Mouse (Mus musculus) stomach, adult 2 months (tissue): ENCODE results near the gene Pigu. TPM values are rescaled to one million over a fixed set of nuclear protein-coding genes. Genes with fewer than 3 reads are reported as not detected.

Source experiments
- polyA plus RNA-seq: library from polyadenylated mRNA; depleted of rRNA; stranded (reverse); fragments of >200 nt; gene quantifications from 2 replicates; pipeline ENCODE4 v1.2.3, GENCODE M21; 2012; rRNA removed

Gene Pigu
- 14.6 and 16.0 TPM in 2 replicates for polyA plus RNA-seq

DNA sequence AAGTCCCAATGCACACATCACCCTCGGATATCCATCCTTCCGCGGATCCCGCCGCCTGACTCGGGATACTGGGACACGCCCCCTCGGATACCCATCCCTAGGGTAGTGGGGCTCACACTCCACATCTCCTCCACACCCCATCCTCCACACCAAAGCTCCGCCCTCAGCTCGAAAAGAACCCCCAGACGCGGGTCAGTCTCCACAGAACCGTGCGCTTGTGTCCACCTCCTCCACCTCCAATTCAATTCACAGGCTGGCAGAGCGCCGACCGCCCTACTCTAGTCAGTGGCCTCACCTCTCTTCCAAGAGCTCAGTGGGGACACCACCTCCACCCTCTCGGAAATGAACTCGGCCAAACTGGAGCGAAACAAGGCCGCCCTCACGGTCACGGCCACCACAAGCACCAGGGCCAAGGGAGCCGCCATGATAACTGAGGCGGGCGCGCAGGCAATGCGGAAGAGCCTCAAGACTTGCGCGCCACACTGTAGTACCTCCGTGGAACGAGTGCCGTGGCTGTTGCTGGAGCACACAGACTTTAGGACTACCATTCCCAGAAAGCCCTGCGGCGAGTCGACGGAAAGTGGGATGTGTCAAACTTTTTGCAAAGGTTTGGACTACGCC is at the start of gene Pigu:
TSS of gene Pigu (minus strand) at position 460 of the 621 bp plus-strand sequence.

DNA sequence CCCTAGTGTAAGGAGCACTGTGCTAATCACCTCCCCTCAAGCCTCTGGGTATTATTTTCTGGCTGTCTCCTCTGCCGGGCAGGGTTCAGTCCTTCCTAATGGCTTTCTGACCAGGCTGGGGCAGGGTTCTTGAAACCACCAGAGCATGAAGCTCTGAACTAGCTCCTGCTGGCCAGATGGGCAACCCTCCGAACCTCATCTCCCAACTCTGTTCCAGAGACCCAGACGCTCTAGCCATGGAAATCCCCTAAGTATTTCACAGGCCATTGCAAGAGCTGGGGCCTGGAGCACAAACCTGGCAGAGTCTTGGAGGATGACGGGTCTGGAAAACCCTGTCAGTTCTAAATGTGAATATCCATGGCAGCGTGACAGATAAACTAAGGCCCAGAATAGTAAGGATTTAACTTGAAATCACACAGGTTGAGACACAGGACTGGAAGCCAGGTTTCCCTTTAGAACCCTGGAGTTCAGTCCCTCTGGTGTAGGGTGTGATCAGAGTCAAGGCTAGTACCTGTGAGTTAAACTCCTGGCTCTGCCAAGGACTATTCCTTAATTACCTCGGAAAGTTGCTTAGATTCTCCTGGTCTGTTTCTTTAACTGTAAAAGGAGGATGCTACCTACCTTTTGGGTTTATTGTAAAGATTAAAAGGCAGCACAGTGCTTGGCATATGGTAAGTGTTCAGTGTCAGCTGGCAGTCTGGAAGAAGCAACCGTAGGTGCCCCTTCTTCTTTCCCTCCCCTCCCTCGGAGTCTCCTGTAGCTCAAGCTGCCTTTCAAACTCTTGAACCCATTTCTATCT is 23.2 kb upstream of the Pigu start, which contains the start of gene Trp53inp2:
TSS of gene Trp53inp2 (plus strand) at position 799 of the 799 bp plus-strand sequence.

DNA sequence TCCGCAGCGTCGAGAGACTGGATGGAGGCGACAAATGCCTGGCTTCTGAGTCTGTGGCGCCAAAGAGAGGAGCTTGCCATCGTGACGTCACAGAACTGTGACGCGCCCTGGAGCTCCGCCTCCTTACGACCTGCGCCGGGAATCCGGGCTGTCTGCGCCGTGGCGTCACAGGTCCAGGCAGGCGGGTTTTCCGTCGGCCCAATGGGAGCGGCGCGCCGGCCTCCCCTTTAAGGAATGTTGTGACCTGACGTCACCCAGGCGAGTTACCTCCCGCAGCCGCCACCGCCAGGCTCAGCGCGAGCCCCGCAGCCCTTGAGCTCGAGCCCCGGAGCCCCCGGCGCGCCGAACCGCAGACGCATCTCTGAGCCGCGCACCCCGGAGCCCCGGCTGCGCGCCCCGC is 81.0 kb downstream of the Pigu start, which contains the start of gene Map1lc3a:
TSS of gene Map1lc3a (plus strand) at position 103 of the 400 bp plus-strand sequence.

GRCm38 (mm10) chr2:155236362-155236992 is 120.8 kb downstream of the Pigu start, which contains the start of gene Dynlrb1:
Dynlrb1 (plus strand) TSS chr2:155236533.

Other genes starting within 250 kb of the Pigu start
- 1.7 and 2.1 TPM in 2 replicates for gene Itch, start 223.9 kb downstream of the Pigu start, polyA plus RNA-seq
- gene Dynlrb1, start 120.9 kb downstream of the Pigu start, polyA plus RNA-seq: 84.3 and 84.5 TPM in 2 replicates
- gene Map1lc3a, start 81.1 kb downstream of the Pigu start, polyA plus RNA-seq: 253 and 641 TPM in 2 replicates
- 147 and 267 TPM in 2 replicates for gene Trp53inp2, start 23.6 kb upstream of the Pigu start, polyA plus RNA-seq
- 2.5 and 5.7 TPM in 2 replicates for gene Ncoa6, start 116.5 kb upstream of the Pigu start, polyA plus RNA-seq
- 11.1 and 13.2 TPM in 2 replicates for gene Acss2, start 160.5 kb upstream of the Pigu start, polyA plus RNA-seq
- 9.5 and 12.7 TPM in 2 replicates for gene Ggt7, start 160.8 kb upstream of the Pigu start, polyA plus RNA-seq
- 59.0 and 67.1 TPM in 2 replicates for gene Gss, start 235.4 kb upstream of the Pigu start, polyA plus RNA-seq